Mouse (Mus musculus) megakaryocyte, embryonic 14.5 days (primary cell): ENCODE results near the gene Adam20. TPM values are rescaled to one million over a fixed set of nuclear protein-coding genes. Genes with fewer than 3 reads are reported as not detected.
"Not testable (repeated sequence)": the region's sequence is repeated elsewhere in the genome, so short reads cannot be mapped to it uniquely, and the experiment has no call there.

Experiments used
- H3K27me3 ChIP-seq: replicated peaks from 2 replicates; pipeline ENCODE3; 2012; ENCODE audit warnings: inconsistent platforms
- H3K36me3 ChIP-seq: replicated peaks from 2 replicates; pipeline ENCODE3; 2012; ENCODE audit warnings: low read length, inconsistent platforms, mixed read lengths
- H3K4me1 ChIP-seq: 2 replicates; pipeline ENCODE4 v1.6.1; 2012; ENCODE audit warnings: inconsistent platforms
- H3K4me3 ChIP-seq: replicated peaks from 2 replicates; pipeline ENCODE3; 2012; ENCODE audit warnings: moderate library complexity, mild to moderate bottlenecking, inconsistent platforms
- H3K9me3 ChIP-seq: 2 replicates; pipeline ENCODE4 v1.6.1; 2012; ENCODE audit warnings: inconsistent platforms
- FLI1 ChIP-seq: IDR thresholded peaks from 2 replicates; pipeline ENCODE4 v1.6.1; 2012; ENCODE audit warnings: low read length, inconsistent platforms, mixed read lengths
- GATA1 ChIP-seq: IDR thresholded peaks from 3 replicates; pipeline ENCODE4 v1.6.1; 2012; ENCODE audit warnings: mixed read lengths, low read length, inconsistent platforms, borderline replicate concordance
- polyA plus RNA-seq: library from polyadenylated mRNA; stranded (reverse); fragments of >175 nt; gene quantifications from 2 replicates; pipeline ENCODE4 v1.2.3, GENCODE M21; 2012; ENCODE audit warnings: low replicate concordance; ENCODE audit not compliant: insufficient read depth

Gene Adam20
- not detected in 2 replicates for polyA plus RNA-seq

GRCm38 (mm10) chr8:40792973-40793372 lies at the start of gene Adam20:
Gene Adam20 (plus strand): TSS chr8:40793273.
- not testable (repeated sequence) for H3K4me1 ChIP-seq, H3K36me3 ChIP-seq, H3K9me3 ChIP-seq, H3K4me3 ChIP-seq, H3K27me3 ChIP-seq

- H3K4me1 ChIP-seq, H3K27me3 ChIP-seq, H3K36me3 ChIP-seq, H3K9me3 ChIP-seq, H3K4me3 ChIP-seq: not testable (repeated sequence)
These were observed 41.2 kb upstream of the Adam20 start, which contains the start of gene Adam25 for GRCm38 (mm10) chr8:40751908-40752307. Gene Adam25 (plus strand): TSS chr8:40752208.

- Histone ChIP-seq H3K4me1 (no peaks in the 10 kb centered on the region), H3K36me3 (no peaks in the 10 kb centered on the region), H3K9me3 (no peaks in the 10 kb centered on the region), H3K4me3 (no peak overlapping the region), H3K27me3 (no peaks in the 10 kb centered on the region)
- TF ChIP-seq FLI1, result no peak
- TF ChIP-seq GATA1, result no peak
These were observed 9.8 kb upstream of the Adam20 start for GRCm38 (mm10) chr8:40783320-40783719.

- no peaks in the 10 kb centered on the region for H3K27me3 ChIP-seq
- TF ChIP-seq FLI1 (no peak), GATA1 (no peak)
- H3K4me1 ChIP-seq, result no peaks in the 10 kb centered on the region
- no peaks in the 10 kb centered on the region for H3K36me3 ChIP-seq
- no peak overlapping the region for H3K4me3 ChIP-seq
- peaks cover 10% of the 10 kb centered on the region; the same call in 1 of the 2 replicates for H3K9me3 ChIP-seq
These were observed 10.5 kb downstream of the Adam20 start for GRCm38 (mm10) chr8:40803379-40804079.

Other genes starting within 250 kb of the Adam20 start
- not detected in 2 replicates for gene Adam24, start 118.2 kb upstream of the Adam20 start, polyA plus RNA-seq
- gene Adam25, start 41.1 kb upstream of the Adam20 start, polyA plus RNA-seq, result not detected in 2 replicates
- gene Adam39, start 29.7 kb downstream of the Adam20 start, polyA plus RNA-seq, result not detected in 2 replicates